Mouse (Mus musculus) ES-Bruce4 (cell line): ENCODE data around the gene Fen1.

Source experiments
- CTCF ChIP-seq: IDR thresholded peaks from one replicate; pipeline ENCODE4 v1.8.1; 2011; ENCODE audit warnings: low read depth, low read length
- POLR2A ChIP-seq: IDR thresholded peaks from one replicate; pipeline ENCODE4 v1.8.1; 2011; ENCODE audit warnings: low read length; ENCODE audit not compliant: insufficient read depth

GRCm38 (mm10) chr19:10181225-10181624, 22.7 kb downstream of the Fen1 start:
- TF ChIP-seq CTCF (no peak), POLR2A (no peak)
